Mouse (Mus musculus): Measurements from ENCODE around the gene Rimbp2. TPM values are rescaled to one million over a fixed set of nuclear protein-coding genes. Genes with fewer than 3 reads are reported as not detected.

Rimbp2 gene
- polyA plus RNA-seq, 1 experiment from 2014 or later = 2.2 TPM

DNA sequence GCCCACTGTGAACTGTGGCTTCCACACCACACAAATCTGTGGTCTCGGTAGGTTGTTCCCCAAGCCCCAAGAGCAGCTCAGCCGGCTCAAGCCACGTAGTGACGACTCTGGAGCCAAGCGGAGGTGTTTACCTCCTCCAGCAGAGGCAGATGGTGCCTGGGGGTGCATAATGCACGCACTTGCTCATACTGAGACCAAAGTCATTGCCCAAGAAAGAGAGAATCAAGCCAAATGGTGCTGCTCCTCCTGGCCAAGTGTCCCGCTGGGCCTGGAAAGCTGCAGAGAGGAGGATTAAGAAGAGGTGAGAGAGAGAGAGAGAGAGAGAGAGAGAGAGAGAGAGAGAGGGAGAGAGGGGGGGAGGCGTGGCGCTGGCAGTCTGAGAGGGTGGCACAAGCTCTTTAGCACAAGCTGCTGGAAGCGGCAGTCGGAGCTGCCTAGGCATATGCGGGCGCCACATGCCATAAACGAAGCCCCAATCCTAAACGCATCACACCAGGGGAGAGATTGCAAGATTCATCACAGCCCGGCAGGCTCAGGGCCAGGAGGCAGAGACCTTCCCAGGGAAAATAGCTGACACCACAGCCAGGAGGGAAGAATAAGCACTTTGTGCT lies 75.8 kb downstream of the Rimbp2 start:
- Histone ChIP-seq H3K36me3 (no peaks in the 10 kb centered on the region), H3K4me2 (replicated peaks) (no peak overlapping the region), H3K27me3 (0 out of 2 replicates have a peak, but pooled peaks cover 3% of the 10 kb centered on the region), H3K9me3 (replicated peaks) (no peaks in the 10 kb centered on the region), H3K4me1 (peaks cover 6% of the 10 kb centered on the region; the same call in 1 of the 2 replicates), H3K9ac (no peak overlapping the region), H3K4me3 (no peak overlapping the region), H3K27ac (no peak overlapping the region)
- ATAC-seq (ENCODE audit: low FRiP score) = no peak
- 23% methylated on average over 16 of the region's 16 CpGs for WGBS

DNA sequence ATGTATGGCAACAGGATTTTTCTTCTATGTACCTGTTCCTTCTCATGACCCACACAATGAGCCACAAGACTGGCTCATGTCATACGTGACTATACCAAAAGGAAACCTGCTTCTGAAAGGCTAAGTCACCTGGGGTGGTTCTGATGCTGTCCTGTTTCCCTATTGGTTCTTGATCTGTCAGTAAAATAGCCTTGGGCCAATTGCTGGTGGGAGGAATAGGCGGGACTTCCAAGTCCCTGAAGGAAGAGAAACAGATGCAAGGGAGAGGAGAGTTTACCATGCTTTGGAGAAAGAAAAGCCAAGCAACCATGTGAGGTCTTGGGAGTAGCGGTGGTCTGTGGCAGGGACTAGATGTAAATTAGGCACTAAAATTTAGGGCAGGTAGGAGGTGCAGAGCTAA lies 81.6 kb downstream of the Rimbp2 start:
- H3K9me3 ChIP-seq (replicated peaks) = no peaks in the 10 kb centered on the region
- WGBS = 64% methylated on average over 3 of the region's 3 CpGs
- no peaks in the 10 kb centered on the region for H3K4me1 ChIP-seq
- H3K9ac ChIP-seq = no peak overlapping the region
- H3K36me3 ChIP-seq = no peaks in the 10 kb centered on the region
- no peak for ATAC-seq (ENCODE audit: low FRiP score)
- no peak overlapping the region for H3K4me3 ChIP-seq
- no peaks in the 10 kb centered on the region for H3K27me3 ChIP-seq
- no peak overlapping the region for H3K4me2 ChIP-seq (replicated peaks)
- H3K27ac ChIP-seq = no peak overlapping the region

DNA sequence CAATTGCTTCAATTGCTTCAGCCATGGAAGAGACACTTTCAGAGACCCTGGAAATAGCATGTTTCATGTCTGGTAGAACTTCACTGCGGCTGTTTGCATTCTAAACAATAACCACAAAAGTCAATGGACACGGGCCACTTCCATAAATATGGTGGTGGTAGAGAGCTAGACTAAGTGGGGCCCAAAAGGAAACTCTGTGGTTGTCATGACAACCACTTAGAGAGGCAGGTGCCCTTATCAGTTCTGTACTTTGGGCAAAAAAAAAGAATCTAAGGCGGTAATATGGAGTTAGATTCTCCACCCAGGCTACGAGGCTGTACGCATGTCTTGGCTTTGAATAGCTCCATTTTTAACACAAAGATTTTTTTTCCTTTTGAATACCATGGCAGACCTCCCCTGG lies 86.5 kb downstream of the Rimbp2 start:
- H3K4me2 ChIP-seq (replicated peaks) = no peak overlapping the region
- H3K4me3 ChIP-seq = no peak overlapping the region
- no peaks in the 10 kb centered on the region for H3K36me3 ChIP-seq
- no peaks in the 10 kb centered on the region for H3K27me3 ChIP-seq
- no peaks in the 10 kb centered on the region for H3K4me1 ChIP-seq
- H3K9me3 ChIP-seq (replicated peaks) = no peaks in the 10 kb centered on the region
- no peak overlapping the region for H3K27ac ChIP-seq
- no peak overlapping the region for H3K9ac ChIP-seq
- 83% methylated on average over 5 of the region's 5 CpGs for WGBS
- ATAC-seq (ENCODE audit: low FRiP score) = no peak

DNA sequence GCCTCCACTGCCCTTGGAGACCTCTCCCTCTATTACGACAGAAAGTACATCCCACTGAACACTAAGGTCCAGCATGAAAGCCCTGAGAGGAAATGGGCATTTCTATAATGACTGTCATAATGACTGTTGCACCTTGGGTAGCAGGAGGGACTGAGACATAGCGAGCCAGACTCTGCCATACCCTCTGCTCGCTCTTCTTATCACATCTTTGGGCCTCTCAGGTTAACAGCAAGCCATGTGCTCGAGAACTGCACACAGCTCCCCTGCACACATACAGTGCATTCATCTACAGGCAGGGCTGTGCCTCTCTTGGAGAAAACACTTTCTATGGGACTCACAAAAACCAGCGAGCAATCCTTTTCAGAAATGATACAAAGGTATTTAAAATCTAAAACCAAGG lies 87.0 kb downstream of the Rimbp2 start:
- Histone ChIP-seq H3K4me1 (no peaks in the 10 kb centered on the region), H3K27ac (no peak overlapping the region), H3K9me3 (replicated peaks) (no peaks in the 10 kb centered on the region), H3K36me3 (no peaks in the 10 kb centered on the region), H3K27me3 (no peaks in the 10 kb centered on the region), H3K4me3 (no peak overlapping the region), H3K9ac (no peak overlapping the region), H3K4me2 (replicated peaks) (no peak overlapping the region)
- WGBS = 89% methylated on average over 5 of the region's 5 CpGs
- no peak for ATAC-seq (ENCODE audit: low FRiP score)

DNA sequence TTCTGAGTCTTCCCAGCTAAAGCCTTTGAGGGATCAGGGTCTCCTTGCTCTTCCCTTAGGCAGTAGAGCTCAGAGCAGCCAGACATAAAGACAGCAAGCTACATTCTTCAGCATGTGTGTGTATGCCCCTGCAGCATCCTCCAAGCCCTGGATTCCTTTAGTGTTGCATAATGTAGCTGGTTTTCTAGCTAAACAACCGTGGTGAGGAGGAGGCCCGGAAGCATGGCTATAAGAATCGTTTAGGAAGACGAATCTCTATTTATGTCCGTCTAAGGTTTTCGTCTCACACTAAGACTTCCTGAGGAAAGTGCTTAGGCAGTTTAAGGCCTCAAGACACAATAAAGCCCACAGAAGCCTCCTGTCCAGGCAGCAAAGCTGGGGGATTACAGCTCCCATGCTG lies 89.8 kb downstream of the Rimbp2 start:
- ATAC-seq (ENCODE audit: low FRiP score) = no peak
- 77% methylated on average over 6 of the region's 6 CpGs for WGBS
- no peak overlapping the region for H3K4me2 ChIP-seq (replicated peaks)
- H3K36me3 ChIP-seq = no peaks in the 10 kb centered on the region
- no peak overlapping the region for H3K4me3 ChIP-seq
- no peak overlapping the region for H3K27ac ChIP-seq
- H3K4me1 ChIP-seq = no peaks in the 10 kb centered on the region
- no peaks in the 10 kb centered on the region for H3K9me3 ChIP-seq (replicated peaks)
- no peaks in the 10 kb centered on the region for H3K27me3 ChIP-seq
- no peak overlapping the region for H3K9ac ChIP-seq

DNA sequence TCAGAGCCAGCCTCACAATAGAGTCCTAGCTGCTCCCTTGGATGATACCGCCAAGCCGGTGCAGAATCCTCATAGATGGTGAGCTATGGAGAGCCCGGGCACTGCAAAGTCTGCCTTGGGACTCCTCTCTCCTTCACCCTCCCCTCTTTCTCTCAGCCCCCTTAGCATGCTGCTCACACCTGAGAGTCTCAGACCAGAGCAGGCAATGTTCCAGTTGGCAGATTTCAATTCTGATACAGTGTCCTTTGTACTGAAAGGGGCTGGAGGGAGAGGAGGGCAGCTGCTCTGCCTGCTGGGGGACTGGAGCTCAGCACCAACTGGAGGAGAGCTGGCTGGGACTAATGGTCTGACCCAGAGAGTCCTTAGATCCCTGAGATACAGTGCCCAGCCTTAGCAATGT lies 92.4 kb downstream of the Rimbp2 start:
- 89% methylated on average over 3 of the region's 3 CpGs for WGBS

DNA sequence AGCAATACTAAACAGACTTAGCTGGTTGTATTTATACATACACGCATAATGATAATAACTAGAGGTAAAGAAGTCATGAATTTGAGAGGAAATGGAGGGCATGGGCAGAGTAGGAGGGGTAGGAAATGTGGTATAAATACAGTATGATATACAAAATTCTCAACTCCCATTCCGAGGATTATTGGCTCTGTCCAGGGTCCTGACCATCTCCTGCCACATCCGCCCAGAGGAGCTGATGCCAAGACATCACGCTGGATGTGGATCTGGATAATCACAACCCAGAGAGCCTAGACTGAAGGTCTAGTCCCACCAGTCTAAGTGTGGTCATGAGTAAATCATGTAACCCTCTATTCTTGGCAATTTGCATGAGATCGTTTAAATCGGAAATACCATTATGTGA lies 100.5 kb downstream of the Rimbp2 start:
- H3K36me3 ChIP-seq = no peaks in the 10 kb centered on the region
- 65% methylated on average over 6 of the region's 6 CpGs for WGBS
- no peaks in the 10 kb centered on the region for H3K9me3 ChIP-seq (replicated peaks)
- no peak overlapping the region for H3K4me3 ChIP-seq
- no peak for ATAC-seq (ENCODE audit: low FRiP score)
- no peak overlapping the region for H3K27ac ChIP-seq
- H3K4me1 ChIP-seq = no peaks in the 10 kb centered on the region
- no peak overlapping the region for H3K9ac ChIP-seq
- no peaks in the 10 kb centered on the region for H3K27me3 ChIP-seq
- no peak overlapping the region for H3K4me2 ChIP-seq (replicated peaks)

More for the DNA sequence above, 92.4 kb downstream of the Rimbp2 start:
- H3K9me3 ChIP-seq (replicated peaks) = no peaks in the 10 kb centered on the region
- H3K27me3 ChIP-seq = no peaks in the 10 kb centered on the region
- no peak overlapping the region for H3K4me3 ChIP-seq
- no peak overlapping the region for H3K4me2 ChIP-seq (replicated peaks)
- no peaks in the 10 kb centered on the region for H3K4me1 ChIP-seq
- H3K9ac ChIP-seq = no peak overlapping the region
- H3K27ac ChIP-seq = no peak overlapping the region
- ATAC-seq (ENCODE audit: low FRiP score) = no peak
- H3K36me3 ChIP-seq = no peaks in the 10 kb centered on the region

DNA sequence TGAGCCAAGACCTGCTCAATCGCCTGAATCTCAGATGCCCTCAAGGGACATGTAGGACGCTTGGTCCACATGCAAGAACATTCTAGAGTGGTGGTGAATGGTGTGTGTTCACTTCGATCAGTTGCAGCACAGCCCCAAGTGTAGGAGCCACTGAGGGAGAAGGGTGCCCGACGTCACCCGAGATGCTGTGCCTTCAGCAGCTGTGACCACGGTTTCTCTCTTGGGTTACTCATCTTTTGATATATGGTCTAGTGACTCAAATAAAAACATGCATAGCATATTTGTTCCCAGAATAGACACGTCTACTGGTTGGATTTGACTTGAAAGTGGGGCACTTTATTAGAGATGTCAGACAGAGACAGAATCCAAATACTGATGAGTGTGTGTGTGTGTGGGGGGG lies 105.5 kb downstream of the Rimbp2 start:
- Histone ChIP-seq H3K4me1 (peaks cover 6% of the 10 kb centered on the region), H3K27ac (no peak overlapping the region), H3K9ac (no peak overlapping the region), H3K9me3 (replicated peaks) (no peaks in the 10 kb centered on the region; the same call in 1 of the 2 replicates), H3K27me3 (no peaks in the 10 kb centered on the region), H3K4me2 (replicated peaks) (no peak overlapping the region), H3K36me3 (no peaks in the 10 kb centered on the region), H3K4me3 (no peak overlapping the region)
- WGBS = 84% methylated on average over 8 of the region's 8 CpGs
- no peak for ATAC-seq (ENCODE audit: low FRiP score)

DNA sequence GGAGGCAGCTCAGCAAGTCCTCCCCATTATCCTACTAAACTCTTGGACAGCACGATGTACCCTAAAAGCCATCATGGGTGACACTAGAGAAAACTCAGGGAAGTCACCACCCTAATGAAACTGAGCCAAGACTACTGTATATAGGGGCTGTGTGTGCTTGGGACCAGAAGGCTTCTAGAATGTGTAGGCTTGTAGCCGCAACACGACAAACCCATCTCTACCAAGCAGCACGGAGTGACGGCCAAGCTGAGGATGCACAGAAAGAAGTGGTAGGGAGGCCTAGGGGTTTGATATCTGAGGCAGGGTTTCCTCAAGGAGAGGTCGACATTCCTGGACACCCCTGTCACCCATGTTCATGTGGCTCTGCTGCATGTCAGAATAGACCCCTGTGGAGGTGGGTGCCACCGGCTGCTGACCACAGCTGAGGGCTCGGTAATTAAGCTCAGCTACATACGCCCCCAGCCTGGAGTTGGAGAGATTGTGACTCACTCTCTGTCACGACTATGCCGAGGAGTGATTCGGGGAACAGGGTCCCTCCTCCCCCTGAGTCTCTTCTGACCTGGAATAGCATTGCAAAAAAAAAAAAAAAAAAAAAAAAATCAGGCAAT lies 106.7 kb downstream of the Rimbp2 start:
- Histone ChIP-seq H3K4me2 (replicated peaks) (no peak overlapping the region), H3K4me3 (no peak overlapping the region), H3K27ac (no peak overlapping the region), H3K4me1 (peaks cover 12% of the 10 kb centered on the region), H3K9me3 (replicated peaks) (no peaks in the 10 kb centered on the region; the same call in 1 of the 2 replicates), H3K36me3 (no peaks in the 10 kb centered on the region), H3K27me3 (no peaks in the 10 kb centered on the region), H3K9ac (no peak overlapping the region)
- 86% methylated on average over 12 of the region's 12 CpGs for WGBS
- no peak for ATAC-seq (ENCODE audit: low FRiP score)

DNA sequence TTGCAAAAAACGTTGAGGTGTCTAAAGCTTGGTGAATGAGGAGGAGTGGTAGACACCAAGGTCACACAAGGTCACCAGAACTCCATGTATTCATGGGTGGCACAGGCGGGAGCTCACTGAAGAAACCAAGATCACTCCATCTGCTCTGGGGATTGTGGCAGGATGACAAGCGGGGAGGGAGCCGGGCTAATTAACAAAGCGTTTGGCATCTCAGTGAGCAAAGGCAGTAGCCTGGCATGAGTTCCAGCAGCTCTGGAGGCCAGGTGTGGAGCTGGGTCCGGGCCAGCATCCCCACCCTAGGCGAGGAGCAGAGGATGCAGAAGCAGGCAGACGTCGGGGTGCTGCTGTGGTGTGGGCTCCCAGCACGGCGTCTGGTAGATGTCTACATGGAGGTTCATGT lies 108.3 kb downstream of the Rimbp2 start:
- WGBS = 90% methylated on average over 11 of the region's 11 CpGs
- ATAC-seq (ENCODE audit: low FRiP score) = no peak
- no peak overlapping the region for H3K27ac ChIP-seq

DNA sequence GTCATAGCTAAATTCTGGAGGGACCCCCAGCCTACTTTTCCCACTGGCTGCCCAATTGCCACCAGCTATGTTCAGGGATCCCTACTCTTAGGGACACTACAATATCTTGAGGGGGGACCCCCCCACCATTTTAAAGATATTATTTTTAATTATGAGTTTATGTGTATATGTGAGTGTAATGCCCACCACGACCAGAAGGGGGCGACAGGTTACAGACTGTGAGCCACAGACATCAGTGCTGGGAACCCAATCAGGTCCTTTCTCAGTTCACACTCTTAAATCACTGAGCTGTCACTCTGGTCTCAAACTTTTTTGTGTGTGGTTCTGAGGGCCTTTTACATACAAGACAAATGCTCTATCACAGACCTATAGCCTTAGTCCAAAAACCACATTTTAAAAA lies 109.3 kb downstream of the Rimbp2 start:
- WGBS = 52% methylated on average over 2 of the region's 2 CpGs
- no peaks in the 10 kb centered on the region for H3K27me3 ChIP-seq

More for the DNA sequence above, 108.3 kb downstream of the Rimbp2 start:
- H3K9me3 ChIP-seq (replicated peaks) = no peaks in the 10 kb centered on the region; the same call in 1 of the 2 replicates
- H3K4me1 ChIP-seq = peaks cover 12% of the 10 kb centered on the region
- H3K9ac ChIP-seq = no peak overlapping the region
- no peak overlapping the region for H3K4me3 ChIP-seq
- H3K36me3 ChIP-seq = no peaks in the 10 kb centered on the region
- no peak overlapping the region for H3K4me2 ChIP-seq (replicated peaks)
- H3K27me3 ChIP-seq = no peaks in the 10 kb centered on the region

DNA sequence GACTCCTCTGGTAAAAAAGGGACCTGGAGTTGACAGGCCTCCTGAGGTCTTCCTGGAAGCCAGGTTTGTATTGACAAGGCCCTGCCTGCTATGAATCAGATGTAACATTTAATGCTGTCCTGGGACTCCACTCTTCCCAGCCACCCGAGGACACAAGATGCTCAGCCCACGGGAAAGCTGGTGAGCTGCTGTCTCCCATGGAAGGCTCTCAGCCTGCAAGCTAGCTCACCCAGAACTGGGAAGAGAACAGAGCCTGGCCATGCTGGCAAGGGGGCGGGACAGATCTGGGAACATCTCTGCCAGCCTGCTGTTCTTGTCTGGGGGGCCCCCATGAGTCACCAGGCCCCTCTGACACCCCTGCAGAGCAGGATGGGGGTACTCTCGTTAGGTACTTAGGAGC lies 111.7 kb downstream of the Rimbp2 start:
- H3K27ac ChIP-seq = no peak overlapping the region
- no peaks in the 10 kb centered on the region for H3K36me3 ChIP-seq
- 70% methylated on average over 4 of the region's 4 CpGs for whole genome bisulfite sequencing

More for the DNA sequence above, 109.3 kb downstream of the Rimbp2 start:
- no peak overlapping the region for H3K4me3 ChIP-seq
- H3K36me3 ChIP-seq = no peaks in the 10 kb centered on the region
- no peak for ATAC-seq (ENCODE audit: low FRiP score)
- H3K4me1 ChIP-seq = peaks cover 12% of the 10 kb centered on the region
- H3K9ac ChIP-seq = no peak overlapping the region
- H3K4me2 ChIP-seq (replicated peaks) = no peak overlapping the region
- no peak overlapping the region for H3K27ac ChIP-seq
- no peaks in the 10 kb centered on the region; the same call in 1 of the 2 replicates for H3K9me3 ChIP-seq (replicated peaks)

DNA sequence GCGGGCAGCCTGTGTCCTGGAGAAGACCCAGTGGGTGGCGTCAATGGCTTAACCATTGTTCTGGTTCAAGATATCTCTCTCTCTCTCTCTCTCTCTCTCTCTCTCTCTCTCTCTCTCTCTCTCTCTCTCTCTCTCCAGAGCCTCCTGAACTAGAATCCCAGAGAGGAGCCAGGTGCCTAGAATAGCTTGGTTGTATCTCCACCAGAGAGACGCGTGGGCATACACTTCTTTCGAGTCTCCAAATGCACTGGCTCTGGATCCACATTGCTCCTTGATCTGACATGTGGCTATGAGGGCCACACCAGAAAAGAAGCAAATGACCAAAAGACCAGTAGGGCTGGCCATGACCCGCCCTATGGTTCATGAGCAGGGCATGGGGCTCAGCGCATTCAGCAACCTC lies 116.2 kb downstream of the Rimbp2 start:
- Histone ChIP-seq H3K9ac (no peak overlapping the region), H3K4me1 (no peaks in the 10 kb centered on the region), H3K4me3 (no peak overlapping the region), H3K4me2 (replicated peaks) (no peak overlapping the region), H3K9me3 (replicated peaks) (no peaks in the 10 kb centered on the region), H3K27ac (no peak overlapping the region), H3K27me3 (no peaks in the 10 kb centered on the region), H3K36me3 (no peaks in the 10 kb centered on the region)
- 94% methylated on average over 7 of the region's 7 CpGs for WGBS
- no peak for ATAC-seq (ENCODE audit: low FRiP score)

More for the DNA sequence above, 111.7 kb downstream of the Rimbp2 start:
- H3K4me2 ChIP-seq (replicated peaks) = no peak overlapping the region
- H3K4me1 ChIP-seq = peaks cover 12% of the 10 kb centered on the region
- H3K9ac ChIP-seq = no peak overlapping the region
- no peaks in the 10 kb centered on the region for H3K27me3 ChIP-seq
- no peak for ATAC-seq (ENCODE audit: low FRiP score)
- H3K4me3 ChIP-seq = no peak overlapping the region
- H3K9me3 ChIP-seq (replicated peaks) = no peaks in the 10 kb centered on the region; the same call in 1 of the 2 replicates

Measured in hindbrain, embryonic 12.5 days (tissue).